Mouse (Mus musculus): ENCODE data around the gene Flt3.

Flt3 gene

DNA sequence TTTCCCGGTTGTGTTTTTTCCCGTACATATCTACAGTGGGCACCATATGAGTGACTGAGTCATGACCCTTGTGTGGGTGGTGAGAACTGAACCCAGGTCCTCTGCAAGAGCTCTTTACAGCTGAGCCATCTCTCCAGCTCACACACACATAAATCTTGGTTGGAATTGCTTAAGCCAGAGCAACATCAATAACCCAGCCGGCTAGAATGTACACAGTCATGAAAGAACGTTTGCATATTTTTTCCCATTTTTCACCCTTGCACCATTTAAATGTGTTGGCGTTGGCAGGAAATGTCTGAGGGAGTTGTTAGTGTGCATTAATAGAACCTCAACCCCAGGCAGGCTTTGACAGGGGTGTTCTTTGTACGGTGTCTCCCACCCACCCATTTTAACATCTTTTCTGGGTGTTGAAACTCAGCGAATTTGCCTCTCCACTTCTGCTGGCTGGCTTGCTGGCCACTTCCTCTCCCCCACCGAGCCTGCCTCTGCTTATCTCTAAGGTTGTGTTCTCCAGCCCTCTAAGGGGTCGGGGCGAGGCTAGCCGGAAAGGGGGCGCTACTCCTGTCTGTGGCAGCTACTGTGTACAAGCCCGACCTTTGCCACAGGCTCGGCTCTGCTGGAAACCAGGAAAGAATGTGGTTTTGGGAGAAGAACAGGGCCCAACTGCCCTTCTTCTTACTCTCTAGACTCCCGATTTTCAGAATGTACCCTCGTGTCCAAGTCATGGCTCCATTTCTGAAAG is 108.4 kb downstream of the Flt3 start:
- DNase-seq (ENCODE audit: low read depth, low spot score): no peak

- DNase-seq (ENCODE audit: low read depth, low spot score): peak; percentile 52
Observed at GRCm38 (mm10) chr5:147284365-147284764, 115.9 kb downstream of the Flt3 start.
